Mouse (Mus musculus) monocyte, adult 59 days (primary cell): ENCODE results near the gene Trim67. TPM values are rescaled to one million over a fixed set of nuclear protein-coding genes. Genes with fewer than 3 reads are reported as not detected.

Experiments
- total RNA-seq, 2 experiments: library from RNA; stranded (reverse); gene quantifications; one replicate each; pipeline ENCODE4 v1.2.4; 2023

The Trim67 gene
- not detected for total RNA-seq

DNA sequence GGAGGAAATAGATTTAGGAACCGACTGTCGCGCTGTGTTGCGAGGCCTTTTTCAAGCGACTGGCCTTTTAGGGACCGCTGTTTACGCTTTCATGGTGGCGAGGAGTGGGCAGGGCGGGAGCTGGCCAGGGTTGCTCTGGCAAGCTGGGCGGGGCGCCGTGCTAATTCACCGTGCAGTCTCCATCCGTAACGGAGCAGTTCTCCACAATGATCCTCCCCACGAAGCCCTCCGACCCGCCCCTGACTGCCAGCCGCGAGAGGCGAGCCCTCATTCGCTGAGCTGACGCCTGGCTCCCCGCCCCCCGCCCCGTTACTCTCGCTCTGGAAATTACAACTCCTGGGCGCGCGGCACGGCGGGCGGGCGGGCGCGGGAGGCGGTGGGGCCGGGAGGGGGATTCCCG lies at the start of gene Trim67:
Trim67 (plus strand) TSS at position 385 of the 400 bp plus-strand sequence.

GRCm38 (mm10) chr8:124751709-124752173 lies 41.2 kb upstream of the Trim67 start, which contains the start of gene Fam89a:
Fam89a (minus strand) TSS chr8:124751832.

DNA sequence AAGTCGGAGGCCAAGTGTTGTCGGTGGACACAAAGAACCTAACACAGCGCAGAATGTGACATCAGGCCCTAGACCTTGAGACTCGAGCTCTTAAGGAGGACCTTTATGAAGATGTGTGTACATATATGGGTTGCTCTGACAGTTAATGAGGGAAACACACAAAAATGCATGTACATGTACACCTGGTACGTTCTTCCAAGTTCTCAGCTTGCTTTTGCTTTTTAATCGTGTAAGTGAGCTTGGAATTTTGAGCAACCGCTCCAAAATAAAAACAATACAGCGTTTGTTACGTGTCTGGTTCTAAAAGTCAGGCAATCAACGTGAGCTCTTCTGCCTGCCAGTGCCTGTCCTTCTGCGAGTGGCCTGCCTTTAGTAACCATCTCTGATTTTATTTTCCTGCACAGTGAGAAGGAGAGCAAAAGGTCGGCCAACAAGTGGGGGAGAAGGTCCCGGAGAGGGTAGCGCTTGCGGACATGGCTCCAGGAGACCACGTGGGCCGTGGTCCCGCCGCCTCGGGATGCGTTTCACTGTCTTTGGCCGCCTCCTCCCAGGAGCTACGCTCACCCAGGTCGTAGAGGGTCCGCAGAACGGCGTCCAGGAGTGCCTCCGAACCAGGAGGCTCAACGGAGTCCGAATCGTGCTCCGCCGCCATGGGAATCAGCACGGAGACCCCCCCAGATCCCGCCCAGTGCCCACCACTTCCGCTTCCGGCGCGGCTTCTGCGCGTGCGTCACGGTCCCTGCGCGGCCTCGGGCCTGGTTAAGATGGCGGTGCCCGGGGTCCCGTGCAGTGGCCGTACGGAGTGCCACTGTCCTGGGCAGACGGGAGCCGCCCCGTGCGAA lies 69.7 kb downstream of the Trim67 start, which contains the start of the genes Gnpat and 2810004N23Rik:
Gnpat (plus strand) TSS at position 713 of the 842 bp plus-strand sequence.
2810004N23Rik (minus strand) TSS at position 800 of the 842 bp plus-strand sequence.

Other genes starting within 250 kb of the Trim67 start
- gene Agt, start 223.4 kb upstream of the Trim67 start, total RNA-seq = not detected
- gene Capn9, start 217.0 kb upstream of the Trim67 start, total RNA-seq = not detected
- gene 2310022B05Rik, start 129.7 kb upstream of the Trim67 start, total RNA-seq = 10 to 100 TPM; 12.1 to 12.9 TPM
- 10 to 100 TPM; 30.7 to 38.9 TPM for gene Ttc13, start 71.1 kb upstream of the Trim67 start, total RNA-seq
- 1 to 10 TPM; 4.3 to 4.4 TPM for gene Arv1, start 71.0 kb upstream of the Trim67 start, total RNA-seq
- 1 to 10 TPM in 1 of 2 experiments, under 1 TPM in 1; 0.37 to 1.6 TPM for gene Fam89a, start 41.3 kb upstream of the Trim67 start, total RNA-seq
- gene Gnpat, start 69.9 kb downstream of the Trim67 start, total RNA-seq = 10 to 100 TPM; 35.6 to 41.9 TPM
- gene 2810004N23Rik, start 70.0 kb downstream of the Trim67 start, total RNA-seq = 10 to 100 TPM; 14.6 to 18.8 TPM
- 10 to 100 TPM; 16.4 to 16.5 TPM for gene Exoc8, start 104.6 kb downstream of the Trim67 start, total RNA-seq
- 10 to 100 TPM; 18.7 to 20.6 TPM for gene Sprtn, start 104.8 kb downstream of the Trim67 start, total RNA-seq
- gene Egln1, start 156.2 kb downstream of the Trim67 start, total RNA-seq = 10 to 100 TPM; 24.7 to 25.2 TPM
- gene Tsnax, start 219.9 kb downstream of the Trim67 start, total RNA-seq = 10 to 100 TPM; 32.8 to 39.0 TPM